Comparison of ENCODE assay signal across 25 mouse cellular contexts in the genomic region with DNA sequence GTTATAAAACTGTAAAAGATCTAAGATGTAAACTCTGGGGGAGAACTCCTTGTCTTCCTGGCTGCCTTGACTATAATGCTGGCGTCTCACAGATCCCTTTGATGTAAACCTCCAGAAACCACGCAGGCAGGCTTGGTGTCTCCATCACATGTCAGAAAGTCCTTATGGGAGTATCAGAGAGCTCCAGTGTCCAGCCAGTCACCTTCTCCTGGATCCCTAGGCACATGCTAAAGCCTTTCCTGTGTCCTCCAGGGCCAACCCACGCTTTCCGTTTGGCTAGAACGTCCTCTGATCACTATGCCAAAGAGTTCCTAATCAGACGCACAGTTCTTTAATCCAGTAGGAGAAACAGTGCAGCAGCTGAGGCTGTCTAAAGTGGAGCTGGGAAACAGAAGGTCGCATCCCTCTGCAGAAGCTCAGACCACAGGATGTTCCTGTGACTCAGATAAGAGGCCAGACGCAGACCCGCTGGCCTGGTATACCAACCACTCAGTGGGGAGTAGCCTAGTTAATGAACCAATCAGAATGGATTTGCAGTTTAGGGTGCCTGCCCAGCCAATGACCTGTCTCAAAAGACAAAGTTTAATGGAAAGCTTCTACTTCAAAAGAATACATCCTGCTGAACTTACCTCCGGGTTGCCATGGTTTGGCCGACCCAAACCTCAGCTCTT.
DNase-seq lines count a peak whose midpoint lies in the region; ATAC-seq and TF ChIP-seq lines count a peak whose summit lies in the region.
"Had no signal": no experiment of that assay in that cellular context is flagged by ENCODE, and none has a peak within 500 bp of the region (broad histone marks: within the 10 kb centered on the region; RNA-seq: fewer than 3 reads in every experiment).

No protein-coding gene starts in this region.

- no peak overlapping the region for H3K4me3 ChIP-seq in forebrain, postnatal 0 days (ENCODE audit: low read depth, low read length)
- no peak overlapping the region for H3K4me3 ChIP-seq in forebrain, embryonic 15.5 days
- H3K4me3 ChIP-seq: embryonic facial prominence, embryonic 13.5 days; heart, adult 2 months; hindbrain, embryonic 15.5 days; limb, embryonic 12.5 days; midbrain, embryonic 12.5 days; neural tube, embryonic 15.5 days had no signal

- no peak for DNase-seq in forebrain, postnatal 0 days
- peak; percentile 64 for DNase-seq in brain, adult 2 months (ENCODE audit: low read depth, low spot score)
- DNase-seq in cerebellum, adult 9-11 months, result peak; percentile 5
- DNase-seq in gastrocnemius, adult 18-20 months (ENCODE audit: low spot score), result no peak
- no peak for DNase-seq in retina, embryonic 14.5 days (ENCODE audit: low spot score)
- DNase-seq: B cell, adult 2 months; embryo, embryonic 11 days; gastrocnemius, postnatal 25 days; heart, adult 2 months; heart, postnatal 4 days; lung, adult 18-20 months; lung, postnatal 10 days had no signal

- no peak overlapping the region for H3K27ac ChIP-seq in forebrain, postnatal 0 days (ENCODE audit: low read depth, low read length)
- H3K27ac ChIP-seq in forebrain, embryonic 15.5 days (replicated peaks), result no peak overlapping the region
- H3K27ac ChIP-seq: embryonic facial prominence, embryonic 13.5 days; heart, adult 2 months; hindbrain, embryonic 15.5 days; limb, embryonic 12.5 days; midbrain, embryonic 12.5 days; neural tube, embryonic 15.5 days; stomach, postnatal 0 days had no signal

- TF ChIP-seq CTCF in forebrain, postnatal 0 days (IDR thresholded peaks at IDR 0.05; ENCODE audit: low read depth), result no peak

- no peaks in the 10 kb centered on the region for H3K9me3 ChIP-seq in forebrain, postnatal 0 days (ENCODE audit: low read length)
- H3K9me3 ChIP-seq in forebrain, embryonic 15.5 days, result no peaks in the 10 kb centered on the region
- H3K9me3 ChIP-seq: embryonic facial prominence, embryonic 13.5 days; hindbrain, embryonic 15.5 days; limb, embryonic 12.5 days; midbrain, embryonic 12.5 days; neural tube, embryonic 15.5 days had no signal

- no peak overlapping the region for H3K9ac ChIP-seq in forebrain, postnatal 0 days
- H3K9ac ChIP-seq in forebrain, embryonic 15.5 days (replicated peaks), result no peak overlapping the region
- H3K9ac ChIP-seq: embryonic facial prominence, embryonic 13.5 days; hindbrain, embryonic 15.5 days; limb, embryonic 12.5 days; midbrain, embryonic 12.5 days; neural tube, embryonic 15.5 days had no signal

- H3K27me3 ChIP-seq in forebrain, postnatal 0 days (ENCODE audit: insufficient read depth, low read length), result no peaks in the 10 kb centered on the region
- no peaks in the 10 kb centered on the region for H3K27me3 ChIP-seq in forebrain, embryonic 15.5 days
- H3K27me3 ChIP-seq: CH12.LX; embryonic facial prominence, embryonic 13.5 days; hindbrain, embryonic 15.5 days; limb, embryonic 12.5 days; midbrain, embryonic 12.5 days; neural tube, embryonic 15.5 days had no signal

- no peak overlapping the region for H3K4me2 ChIP-seq in forebrain, postnatal 0 days (ENCODE audit: low read depth)
- no peak overlapping the region for H3K4me2 ChIP-seq in forebrain, embryonic 15.5 days (replicated peaks)
- H3K4me2 ChIP-seq: embryonic facial prominence, embryonic 13.5 days; hindbrain, embryonic 15.5 days; limb, embryonic 12.5 days; liver, embryonic 11.5 days; midbrain, embryonic 12.5 days; neural tube, embryonic 15.5 days had no signal

- 0 out of 2 replicates have a peak, but pooled peaks have one; percentile 29 for ATAC-seq in forebrain, postnatal 0 days
- ATAC-seq in forebrain, embryonic 15.5 days (replicated peaks), result no peak
- peak; percentile 39 for ATAC-seq in megakaryocyte progenitor cell, adult 5-6 weeks (replicated peaks; ENCODE audit: poor library complexity)
- ATAC-seq: activated CD4-positive, CD25-positive, alpha-beta regulatory T cell, adult 4 months; forebrain, embryonic 16.5 days had no signal

- no peaks in the 10 kb centered on the region for H3K4me1 ChIP-seq in forebrain, postnatal 0 days (ENCODE audit: insufficient read depth)
- no peaks in the 10 kb centered on the region for H3K4me1 ChIP-seq in forebrain, embryonic 15.5 days
- H3K4me1 ChIP-seq: embryonic facial prominence, embryonic 13.5 days; hindbrain, embryonic 15.5 days; limb, embryonic 12.5 days; midbrain, embryonic 12.5 days had no signal

- peaks cover 3% of the 10 kb centered on the region for H3K36me3 ChIP-seq in forebrain, postnatal 0 days (ENCODE audit: insufficient read depth)
- no peaks in the 10 kb centered on the region for H3K36me3 ChIP-seq in forebrain, embryonic 15.5 days
- H3K36me3 ChIP-seq: embryonic facial prominence, embryonic 13.5 days; G1E; hindbrain, embryonic 15.5 days; limb, embryonic 12.5 days; midbrain, embryonic 12.5 days; neural tube, embryonic 15.5 days had no signal

- 75% methylated on average over 11 of the region's 11 CpGs for WGBS in forebrain, postnatal 0 days
- WGBS in forebrain, embryonic 15.5 days, result 80% methylated on average over 11 of the region's 11 CpGs

Comparison
In these comparisons a context has a peak if more than half of its experiments do, and no peak if none do; other contexts are left out.
1. DNase-seq: peak in brain, adult 2 months (single experiment) and cerebellum, adult 9-11 months (single experiment); none in forebrain, postnatal 0 days (single experiment), gastrocnemius, adult 18-20 months (single experiment) and retina, embryonic 14.5 days (single experiment).